Mouse (Mus musculus) neural tube, embryonic 10.5 days (tissue): ENCODE measurements around the gene B3gnt8.
"Not testable (repeated sequence)": the region's sequence is repeated elsewhere in the genome, so short reads cannot be mapped to it uniquely, and the experiment has no call there.

Experiments used
- DNase-seq: peaks from one replicate; pipeline ENCODE4 v3.0.0-alpha.2; 2017; ENCODE audit warnings: low spot score; ENCODE audit errors: extremely low spot score

B3gnt8 gene

GRCm38 (mm10) chr7:25626509-25627430 is at the start of gene B3gnt8:
B3gnt8 (plus strand) TSS chr7:25626654.
- DNase-seq = no peak

DNA sequence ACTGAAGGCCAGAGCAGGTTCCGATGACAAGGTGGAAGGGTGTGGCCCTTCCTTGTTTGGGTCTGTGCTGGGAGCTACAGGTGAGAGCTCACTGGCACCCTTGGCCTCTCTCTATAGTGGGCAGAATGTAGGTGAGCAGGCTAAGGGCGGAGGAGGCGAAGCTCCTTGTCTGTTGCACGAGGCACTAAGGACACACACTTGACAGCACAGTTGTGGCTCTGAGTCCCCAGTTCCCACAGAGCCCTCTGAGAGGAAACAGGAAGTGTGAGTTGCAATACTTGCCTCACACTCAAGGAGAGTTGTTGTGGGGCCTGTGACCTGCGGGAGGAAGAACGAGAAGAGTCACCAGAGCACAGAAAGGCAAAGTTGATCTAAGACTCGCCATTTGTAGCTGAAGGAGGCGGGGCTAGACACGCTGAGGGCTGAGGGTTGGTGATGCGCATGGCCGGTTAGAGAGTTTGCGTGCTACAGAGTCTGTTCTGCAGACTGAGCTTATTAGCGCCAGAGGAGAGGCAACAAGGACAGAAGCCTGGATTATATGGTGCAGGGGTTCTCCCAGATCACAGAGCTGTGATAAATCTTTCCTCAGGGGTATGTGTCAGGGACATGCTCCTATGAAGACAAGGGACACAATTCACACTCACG is 49.5 kb upstream of the B3gnt8 start:
- not testable (repeated sequence) for DNase-seq

DNA sequence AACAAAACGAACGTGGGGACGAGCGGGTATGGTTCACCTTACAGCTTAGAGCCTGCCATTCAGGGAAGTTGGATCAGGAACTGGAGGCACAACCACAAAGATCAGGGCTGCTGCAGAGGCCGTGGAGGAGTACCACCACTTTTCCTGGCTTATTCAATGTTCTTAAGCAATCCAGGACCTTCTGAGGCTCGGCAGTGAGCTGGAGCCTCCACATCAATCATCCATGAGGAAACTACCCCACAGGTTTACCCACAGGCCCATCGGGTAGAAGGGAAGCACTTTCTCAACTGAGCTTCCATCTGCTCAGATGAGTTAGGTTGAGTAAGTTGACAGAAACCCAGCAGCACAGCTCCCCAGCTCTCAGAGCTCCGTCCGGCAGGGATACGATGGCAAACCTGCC is 47.0 kb upstream of the B3gnt8 start:
- DNase-seq = no peak

DNA sequence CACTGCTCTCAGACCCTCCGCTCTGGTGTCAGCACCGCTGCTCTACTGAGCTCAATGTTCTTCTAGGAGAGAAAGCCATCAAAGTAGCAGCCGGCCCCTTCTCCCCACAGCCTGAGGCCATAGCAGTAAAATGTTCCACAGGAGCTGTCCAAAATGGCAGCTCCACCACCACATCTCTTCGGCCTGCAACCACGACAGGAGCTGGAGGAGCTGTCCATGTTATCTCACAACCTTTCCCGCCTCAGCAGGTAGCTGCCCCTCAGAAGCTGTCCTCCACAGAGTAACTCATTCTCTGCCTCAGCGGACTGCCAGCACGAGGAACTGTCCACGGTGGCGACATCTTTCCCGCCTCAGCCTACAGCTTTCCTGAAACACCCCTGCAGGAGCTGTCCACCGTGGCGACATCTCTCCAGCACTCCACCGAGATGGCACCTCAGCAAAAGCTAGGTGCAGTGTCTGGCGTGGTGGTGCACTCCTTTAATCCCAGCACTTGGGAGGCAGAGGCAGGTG is 44.1 kb upstream of the B3gnt8 start:
- no peak for DNase-seq

DNA sequence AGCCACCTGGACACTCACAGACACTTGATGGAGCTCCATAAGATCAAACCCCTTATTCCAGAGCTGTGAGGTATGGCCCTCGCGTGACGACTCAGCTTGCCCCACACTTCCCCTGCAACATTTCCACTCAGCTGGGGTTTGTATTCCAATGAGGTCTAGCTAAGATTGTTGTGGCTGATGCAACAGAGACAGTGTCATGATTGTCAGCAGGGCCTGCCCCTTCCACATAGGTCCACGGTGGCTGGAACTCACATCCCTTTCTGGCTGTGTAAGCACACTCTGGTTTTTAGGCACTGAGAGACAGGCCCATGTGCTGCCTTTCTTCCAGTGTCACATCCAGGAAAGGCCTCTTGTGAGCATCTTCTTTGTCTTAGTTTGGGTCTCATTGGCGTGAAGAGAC is 41.8 kb upstream of the B3gnt8 start:
- no peak for DNase-seq

DNA sequence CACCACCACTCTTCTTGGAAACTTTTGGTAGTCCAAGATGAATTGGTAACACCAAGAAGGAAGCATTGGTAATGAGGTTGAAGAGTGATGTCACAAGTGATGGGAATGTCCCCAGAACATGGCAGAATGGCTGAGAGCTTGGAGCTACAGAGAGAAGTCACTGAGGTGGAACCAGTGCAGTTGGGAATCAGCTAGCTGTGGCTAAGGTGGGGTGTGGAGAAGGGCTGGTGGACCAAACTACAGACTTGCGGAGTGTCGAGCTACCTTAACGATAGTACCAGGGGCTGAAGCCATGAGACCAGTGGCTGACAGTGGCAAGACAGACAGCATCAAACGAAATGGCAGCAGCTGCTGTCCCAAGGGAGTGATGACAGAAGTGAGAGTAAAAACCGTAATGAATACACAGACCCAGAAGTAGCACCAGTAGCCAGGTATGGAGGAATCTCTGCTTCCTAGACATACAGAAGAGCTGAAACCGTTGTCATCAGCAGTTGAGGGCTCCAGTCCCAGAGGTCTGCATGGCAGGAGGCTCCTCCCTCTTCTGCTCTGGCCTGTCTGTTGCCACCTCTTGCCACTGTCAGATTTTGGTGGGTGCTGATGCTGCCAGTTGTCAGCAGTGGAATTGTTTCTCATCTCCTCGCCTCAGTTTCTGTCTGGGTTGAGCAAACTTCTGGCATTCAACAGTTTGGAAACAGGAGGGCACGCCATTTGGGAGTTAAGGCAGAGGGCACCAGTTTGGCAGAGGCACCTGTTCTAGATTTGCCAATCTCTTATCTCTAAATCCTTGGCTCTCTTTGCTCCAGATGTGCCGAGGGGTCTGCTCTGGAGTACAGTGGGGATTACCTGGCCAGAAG is 40.9 kb upstream of the B3gnt8 start:
- DNase-seq = peak; percentile 4

- no peak for DNase-seq
Measured at GRCm38 (mm10) chr7:25591226-25591625, 35.2 kb upstream of the B3gnt8 start.

DNA sequence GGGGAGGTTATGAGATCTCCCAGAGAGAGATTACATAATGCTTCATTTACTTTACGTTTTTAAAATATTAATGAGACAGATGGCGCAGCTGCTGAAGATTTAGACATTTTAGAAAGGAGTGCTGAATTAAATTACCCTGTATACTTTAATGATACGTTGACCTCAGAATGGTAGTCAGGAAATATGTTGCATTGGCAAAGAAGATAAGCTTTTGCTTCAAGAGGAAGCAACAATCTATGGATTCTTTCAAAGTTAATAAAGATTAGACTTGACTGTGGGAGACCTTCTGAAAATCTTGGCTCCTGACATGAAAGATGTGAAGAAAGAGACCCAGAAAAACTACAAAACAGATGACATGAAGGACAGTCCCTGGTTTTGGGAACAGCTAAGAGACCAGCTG is 32.6 kb upstream of the B3gnt8 start:
- no peak for DNase-seq

- DNase-seq = peak; percentile 83
Measured at GRCm38 (mm10) chr7:25599663-25600062, 26.8 kb upstream of the B3gnt8 start.

GRCm38 (mm10) chr7:25600666-25601065 is 25.8 kb upstream of the B3gnt8 start:
- peak; percentile 6 for DNase-seq

- peak; percentile 7 for DNase-seq
Measured at GRCm38 (mm10) chr7:25601346-25601745, 25.1 kb upstream of the B3gnt8 start.

DNA sequence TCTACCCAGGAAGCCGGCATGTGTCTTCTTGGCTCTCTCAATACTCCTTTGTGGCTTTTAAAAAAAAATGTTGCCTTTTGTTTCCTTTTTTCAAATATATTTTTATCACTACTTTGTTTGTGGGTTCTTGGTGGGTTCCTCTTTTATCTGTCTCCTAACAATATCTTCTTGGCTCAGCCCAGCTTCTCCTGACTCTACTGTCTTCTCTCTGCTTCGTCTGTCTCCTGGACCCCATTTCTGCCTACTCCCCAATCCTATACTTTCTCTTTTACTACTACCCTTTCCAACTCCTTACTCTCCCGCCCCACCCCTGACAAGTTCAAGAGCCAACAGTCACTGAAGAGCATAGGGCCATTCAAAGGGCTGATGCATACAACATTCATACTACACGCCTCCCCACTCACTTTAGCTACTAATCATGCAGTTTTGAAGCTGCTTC is 19.8 kb upstream of the B3gnt8 start:
- no peak for DNase-seq

DNA sequence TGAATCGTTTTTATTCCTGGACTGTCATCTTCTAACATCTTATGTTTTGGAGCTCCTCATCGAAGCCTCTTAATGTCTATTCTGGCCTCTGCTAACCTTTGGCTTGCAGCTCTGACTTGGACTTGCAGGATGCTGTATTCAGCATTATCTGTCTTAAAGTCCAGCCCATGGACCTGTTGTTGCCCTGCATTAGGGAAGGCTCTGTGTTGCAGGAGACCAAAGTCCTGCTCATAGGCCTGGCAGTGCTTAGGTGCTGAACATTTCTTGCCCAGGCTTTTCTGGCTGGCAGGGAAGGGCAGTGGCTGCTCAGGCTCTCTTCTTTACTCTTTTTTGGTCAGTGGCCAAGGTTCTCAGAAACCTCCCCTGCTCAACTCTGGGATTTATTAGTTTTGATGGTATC is 19.3 kb upstream of the B3gnt8 start:
- no peak for DNase-seq

GRCm38 (mm10) chr7:25610056-25610455 is 16.4 kb upstream of the B3gnt8 start:
- DNase-seq = peak; percentile 11

GRCm38 (mm10) chr7:25611501-25611900 is 15.0 kb upstream of the B3gnt8 start:
- no peak for DNase-seq

- DNase-seq = no peak
Measured at GRCm38 (mm10) chr7:25614086-25614485, 12.4 kb upstream of the B3gnt8 start.

- no peak for DNase-seq
Measured at GRCm38 (mm10) chr7:25614831-25615705, 11.4 kb upstream of the B3gnt8 start.

GRCm38 (mm10) chr7:25615706-25616011 is 10.8 kb upstream of the B3gnt8 start, which contains the start of gene Erich4:
Erich4 (minus strand) TSS chr7:25615892.
- DNase-seq = no peak

DNA sequence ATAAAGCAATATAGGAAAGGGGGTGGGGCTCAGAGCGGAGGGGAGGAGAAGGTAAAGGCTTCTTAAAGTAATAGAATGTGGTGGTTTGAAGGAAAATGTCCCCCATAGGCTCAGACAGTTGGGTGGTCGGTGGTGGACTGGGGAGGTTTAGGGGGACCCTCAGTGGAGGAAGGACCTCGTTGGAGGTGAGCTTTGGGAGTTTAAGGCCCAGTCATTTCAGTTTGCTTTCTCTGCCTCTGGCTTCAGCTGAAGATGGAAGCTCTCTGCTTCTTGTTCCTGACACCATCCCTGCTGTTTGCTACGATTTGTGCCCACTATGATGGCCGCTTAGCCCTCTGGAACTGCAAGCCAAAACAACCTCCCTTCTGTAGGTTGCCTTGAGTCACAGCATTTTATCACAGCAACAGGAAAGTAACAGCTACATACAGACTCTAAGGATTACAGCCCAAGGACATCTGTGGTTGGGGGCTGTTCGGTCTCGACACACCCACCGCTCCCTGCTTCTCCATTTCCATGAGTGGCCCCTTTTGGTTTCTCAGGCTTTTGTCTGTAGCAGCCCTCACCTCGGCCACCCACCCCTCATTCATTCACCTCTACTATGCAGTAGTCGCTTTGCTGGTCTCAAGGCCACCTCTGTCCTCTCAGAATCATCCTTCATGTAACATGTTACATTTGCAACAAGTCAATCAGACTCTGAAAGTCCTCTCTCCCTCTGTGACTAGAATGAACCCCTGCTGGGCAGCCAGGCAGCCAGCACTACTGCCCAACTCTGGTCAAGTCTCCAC is 8.9 kb upstream of the B3gnt8 start:
- DNase-seq = no peak
